Mouse (Mus musculus) neutrophil, adult 65 days (primary cell): Measurements from ENCODE around the gene Olfr1361. TPM values are rescaled to one million over a fixed set of nuclear protein-coding genes. Genes with fewer than 3 reads are reported as not detected.

Experiments
- total RNA-seq: library from RNA; stranded (reverse); gene quantifications from 2 replicates; pipeline ENCODE4 v1.2.4, GENCODE M21; 2023

The Olfr1361 gene
- total RNA-seq = not detected in 2 replicates

GRCm38 (mm10) chr13:21663286-21663685 lies at the start of gene Olfr1361:
Gene Olfr1361 (minus strand): TSS chr13:21663386.

DNA sequence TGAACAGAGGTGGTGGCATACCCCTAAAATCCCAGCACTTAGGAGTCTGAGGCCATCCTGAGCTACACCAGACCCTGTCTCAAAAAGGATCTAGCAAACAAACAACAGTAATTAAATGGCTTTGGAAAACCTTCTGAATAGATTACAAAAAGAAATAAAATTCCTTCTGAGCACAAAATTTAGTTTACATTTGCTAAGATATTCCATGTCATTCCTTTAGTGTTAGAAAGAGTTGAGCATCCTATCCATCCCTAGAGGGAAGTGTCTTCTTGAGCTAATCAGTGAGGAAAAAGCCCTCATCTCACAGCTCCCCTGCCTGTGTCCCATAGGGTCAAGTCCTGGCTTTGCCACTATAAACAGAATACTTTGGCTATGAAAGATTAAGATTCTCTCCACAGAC lies 34.6 kb upstream of the Olfr1361 start, which contains the start of gene Olfr1359:
Olfr1359 (plus strand) TSS at position 301 of the 400 bp plus-strand sequence.

DNA sequence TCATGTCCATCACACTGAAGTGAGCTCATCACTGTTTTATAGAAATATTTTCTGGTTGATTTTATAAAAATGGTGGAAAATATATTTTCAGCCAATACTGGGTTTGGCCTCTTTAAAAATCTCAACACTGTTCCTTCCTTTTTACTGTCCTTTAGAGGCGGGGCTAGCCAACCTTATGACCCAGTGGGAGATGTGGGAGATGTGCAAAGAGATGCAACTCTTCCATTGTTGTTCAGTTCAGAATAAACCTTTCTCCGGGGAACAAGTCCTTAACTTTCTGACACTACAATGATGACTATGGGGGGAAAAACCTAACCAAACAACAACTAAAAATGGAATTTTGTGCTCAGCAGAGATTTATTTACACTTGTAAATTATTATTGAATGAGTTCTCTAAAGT lies 14.1 kb upstream of the Olfr1361 start, which contains the start of gene Olfr1360:
Olfr1360 (minus strand) TSS at position 101 of the 400 bp plus-strand sequence.

GRCm38 (mm10) chr13:21642418-21642817 lies 20.8 kb downstream of the Olfr1361 start, which contains the start of gene Olfr11:
Gene Olfr11 (minus strand): TSS chr13:21642518.

DNA sequence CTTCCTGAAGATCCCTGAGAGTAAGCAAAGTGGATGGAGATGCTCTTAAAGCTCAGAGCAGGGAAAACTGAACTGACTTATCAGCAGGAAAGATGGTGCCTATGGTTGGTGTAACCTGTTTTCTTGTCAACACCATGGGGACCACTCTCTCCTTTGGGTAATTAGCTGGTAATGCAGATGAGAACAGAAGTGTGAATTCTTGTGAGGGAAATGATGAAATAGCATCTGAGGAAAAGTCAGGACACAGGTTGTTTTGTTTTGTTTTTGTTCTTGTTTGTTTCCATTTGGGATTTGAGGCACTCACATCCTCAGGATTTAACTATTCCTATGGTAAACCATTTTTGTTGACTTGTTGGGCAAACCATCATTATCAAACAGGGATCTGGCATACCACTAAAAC lies 49.3 kb downstream of the Olfr1361 start, which contains the start of gene Olfr1362:
Olfr1362 (minus strand) TSS at position 101 of the 400 bp plus-strand sequence.

Other genes with a start within 250 kb of the Olfr1361 start
- gene Pgbd1, start 222.3 kb downstream of the Olfr1361 start, total RNA-seq = 0.44 TPM in 1 of 2 replicates, not detected in the other
- 5.4 and 6.6 TPM in 2 replicates for gene Zscan26, start 209.7 kb downstream of the Olfr1361 start, total RNA-seq
- gene Nkapl, start 194.9 kb downstream of the Olfr1361 start, total RNA-seq = not detected in 2 replicates
- not detected in 2 replicates for gene Zkscan4, start 184.5 kb downstream of the Olfr1361 start, total RNA-seq
- not detected in 2 replicates for gene Gm10065, start 183.9 kb downstream of the Olfr1361 start, total RNA-seq
- 4.7 and 5.3 TPM in 2 replicates for gene AK157302, start 168.2 kb downstream of the Olfr1361 start, total RNA-seq
- 9.1 and 10.0 TPM in 2 replicates for gene Gm11273, start 162.0 kb downstream of the Olfr1361 start, total RNA-seq
- 2.6 and 3.3 TPM in 2 replicates for gene Zkscan8, start 132.3 kb downstream of the Olfr1361 start, total RNA-seq
- gene Olfr1366, start 120.6 kb downstream of the Olfr1361 start, total RNA-seq = not detected in 2 replicates
- gene Olfr1535, start 103.5 kb downstream of the Olfr1361 start, total RNA-seq = not detected in 2 replicates
- not detected in 2 replicates for gene Olfr1364, start 81.6 kb downstream of the Olfr1361 start, total RNA-seq
- gene Olfr1362, start 49.4 kb downstream of the Olfr1361 start, total RNA-seq = not detected in 2 replicates
- gene Olfr11, start 20.9 kb downstream of the Olfr1361 start, total RNA-seq = not detected in 2 replicates
- not detected in 2 replicates for gene Olfr1360, start 14.0 kb upstream of the Olfr1361 start, total RNA-seq
- not detected in 2 replicates for gene Olfr1359, start 34.7 kb upstream of the Olfr1361 start, total RNA-seq
- 555 and 664 TPM in 2 replicates for gene Hist1h2bl, start 52.8 kb upstream of the Olfr1361 start, total RNA-seq
- gene Hist1h2ai, start 53.0 kb upstream of the Olfr1361 start, total RNA-seq = 246 and 285 TPM in 2 replicates
- gene Hist1h3h, start 54.3 kb upstream of the Olfr1361 start, total RNA-seq = 883 and 948 TPM in 2 replicates
- 134 and 170 TPM in 2 replicates for gene Hist1h2bm, start 58.7 kb upstream of the Olfr1361 start, total RNA-seq
- 66.9 and 93.4 TPM in 2 replicates for gene Hist1h4j, start 71.7 kb upstream of the Olfr1361 start, total RNA-seq
- 1,648 and 2,005 TPM in 2 replicates for gene Hist1h4k, start 87.1 kb upstream of the Olfr1361 start, total RNA-seq
- gene Hist1h2ak, start 90.4 kb upstream of the Olfr1361 start, total RNA-seq = 280 and 284 TPM in 2 replicates
- gene Hist1h2bn, start 90.7 kb upstream of the Olfr1361 start, total RNA-seq = 414 and 492 TPM in 2 replicates
- gene Hist1h1b, start 117.2 kb upstream of the Olfr1361 start, total RNA-seq = 343 and 349 TPM in 2 replicates
- 850 and 1,006 TPM in 2 replicates for gene Hist1h3i, start 120.0 kb upstream of the Olfr1361 start, total RNA-seq
- 108 and 113 TPM in 2 replicates for gene Hist1h2an, start 123.8 kb upstream of the Olfr1361 start, total RNA-seq
- 316 and 334 TPM in 2 replicates for gene Hist1h2bp, start 124.1 kb upstream of the Olfr1361 start, total RNA-seq
- gene Hist1h2bq, start 146.8 kb upstream of the Olfr1361 start, total RNA-seq = 732 and 971 TPM in 2 replicates
- 940 and 1,538 TPM in 2 replicates for gene Hist1h2ao, start 147.1 kb upstream of the Olfr1361 start, total RNA-seq
- gene Hist1h4m, start 148.4 kb upstream of the Olfr1361 start, total RNA-seq = 869 and 934 TPM in 2 replicates
- gene Hist1h4n, start 168.8 kb upstream of the Olfr1361 start, total RNA-seq = 196 and 307 TPM in 2 replicates
- gene Hist1h2ap, start 170.1 kb upstream of the Olfr1361 start, total RNA-seq = 286 and 375 TPM in 2 replicates
- gene Hist1h2br, start 170.4 kb upstream of the Olfr1361 start, total RNA-seq = 735 and 957 TPM in 2 replicates